Mouse (Mus musculus) midbrain, postnatal 0 days (tissue): ENCODE results near the gene Dmbt1. TPM values are rescaled to one million over a fixed set of nuclear protein-coding genes. Genes with fewer than 3 reads are reported as not detected.

Experiments used
- ATAC-seq: fragments of 200-750 bp; cut with Nextera tagmentation; 2 replicates; pipeline ENCODE4 v1.8.0; 2017; ENCODE audit warnings: moderate number of reproducible peaks, mild to moderate bottlenecking, moderate TSS enrichment, moderate library complexity; ENCODE audit not compliant: low FRiP score
- DNase-seq: peaks from one replicate; pipeline ENCODE4 v3.0.0-alpha.2; 2015; ENCODE audit warnings: low spot score
- H3K27ac ChIP-seq: fragments of 300-500 bp; sonication (generic); 2 replicates; pipeline ENCODE4 v1.5.1; 2014; ENCODE audit warnings: low read depth, mild to moderate bottlenecking, low read length, mixed read lengths
- H3K27me3 ChIP-seq: fragments of 300-500 bp; sonication (generic); 2 replicates; pipeline ENCODE4 v1.6.1; 2014; ENCODE audit warnings: low read length, control low read depth, mixed read lengths; ENCODE audit not compliant: insufficient read depth
- H3K36me3 ChIP-seq: fragments of 300-500 bp; sonication (generic); 2 replicates; pipeline ENCODE4 v1.6.1; 2014; ENCODE audit warnings: low read length, control low read depth, mixed read lengths; ENCODE audit not compliant: insufficient read depth
- H3K4me1 ChIP-seq: fragments of 300-500 bp; sonication (generic); 2 replicates; pipeline ENCODE4 v1.6.1; 2014; ENCODE audit warnings: mild to moderate bottlenecking, control low read depth, antibody characterized with exemption, low read length, mixed read lengths; ENCODE audit not compliant: insufficient read depth
- H3K4me2 ChIP-seq: fragments of 300-500 bp; sonication (generic); 2 replicates; pipeline ENCODE4 v1.6.1; 2014; ENCODE audit warnings: low read depth, mild to moderate bottlenecking, low read length, mixed read lengths; ENCODE audit not compliant: poor library complexity, severe bottlenecking
- H3K4me3 ChIP-seq: fragments of 300-500 bp; sonication (generic); 2 replicates; pipeline ENCODE4 v1.5.1; 2014; ENCODE audit warnings: low read depth, mild to moderate bottlenecking, low read length, moderate library complexity
- H3K9ac ChIP-seq: fragments of 300-500 bp; sonication (generic); replicated peaks from 2 replicates; pipeline ENCODE4 v1.6.1; 2014; ENCODE audit warnings: mild to moderate bottlenecking, low read length, moderate library complexity, mixed read lengths; ENCODE audit not compliant: poor library complexity, severe bottlenecking
- H3K9me3 ChIP-seq: fragments of 300-500 bp; sonication (generic); 2 replicates; pipeline ENCODE4 v1.6.1; 2016; ENCODE audit warnings: low read length, control low read depth
- CTCF ChIP-seq: IDR thresholded peaks from 2 replicates; pipeline ENCODE4 v1.5.1; 2016; ENCODE audit warnings: antibody characterized with exemption, mild to moderate bottlenecking
- WGBS: fragments of 180-500 bp; shearing (Covaris S2); extraction: QIAGEN DNeasy Blood & Tissue Kit; methylation state at CpG from one replicate; pipeline ENCODE4 v1.1.7; 2014; 5-methylcytosine and 5-hydroxymethylcytosine counted together
- polyA plus RNA-seq: library from polyadenylated mRNA; unstranded; fragments of >200 nt; fragmentation: Nextera tagmentation; extraction: Ambion mirVana; gene quantifications from 2 replicates; pipeline ENCODE4 v1.2.1, GENCODE M21; 2015
- total RNA-seq: library from RNA; depleted of rRNA; stranded (reverse); fragments of >200 nt; gene quantifications from 2 replicates; pipeline ENCODE4 v1.2.3, GENCODE M21; 2014

Gene Dmbt1
- total and polyA plus RNA-seq, 2 experiments from 2014 or later, result 0.05 to 0.14 TPM

- WGBS, result 35% methylated on average over 3 of the region's 3 CpGs
- Histone ChIP-seq H3K27me3 (no peaks in the 10 kb centered on the region), H3K36me3 (no peaks in the 10 kb centered on the region), H3K9me3 (no peaks in the 10 kb centered on the region), H3K4me3 (no peak overlapping the region), H3K4me1 (no peaks in the 10 kb centered on the region), H3K9ac (no peak overlapping the region), H3K27ac (no peak overlapping the region), H3K4me2 (no peak overlapping the region)
- ATAC-seq, result no peak
- peak; percentile 79 for DNase-seq
- peak; percentile 89 for TF ChIP-seq CTCF
These were observed 80.6 kb downstream of the Dmbt1 start for GRCm38 (mm10) chr7:131112486-131112885.

- no peak for DNase-seq
- no peaks in the 10 kb centered on the region for H3K9me3 ChIP-seq
- TF ChIP-seq CTCF, result no peak
- no peak overlapping the region for H3K4me3 ChIP-seq
- H3K27ac ChIP-seq, result no peak overlapping the region
- H3K4me1 ChIP-seq, result no peaks in the 10 kb centered on the region
- H3K27me3 ChIP-seq, result no peaks in the 10 kb centered on the region
- H3K4me2 ChIP-seq, result no peak overlapping the region
- WGBS, result 72% methylated on average over 6 of the region's 6 CpGs
- H3K36me3 ChIP-seq, result no peaks in the 10 kb centered on the region
- no peak for ATAC-seq
- no peak overlapping the region for H3K9ac ChIP-seq
These were observed 81.8 kb downstream of the Dmbt1 start for GRCm38 (mm10) chr7:131113676-131114075.

DNA sequence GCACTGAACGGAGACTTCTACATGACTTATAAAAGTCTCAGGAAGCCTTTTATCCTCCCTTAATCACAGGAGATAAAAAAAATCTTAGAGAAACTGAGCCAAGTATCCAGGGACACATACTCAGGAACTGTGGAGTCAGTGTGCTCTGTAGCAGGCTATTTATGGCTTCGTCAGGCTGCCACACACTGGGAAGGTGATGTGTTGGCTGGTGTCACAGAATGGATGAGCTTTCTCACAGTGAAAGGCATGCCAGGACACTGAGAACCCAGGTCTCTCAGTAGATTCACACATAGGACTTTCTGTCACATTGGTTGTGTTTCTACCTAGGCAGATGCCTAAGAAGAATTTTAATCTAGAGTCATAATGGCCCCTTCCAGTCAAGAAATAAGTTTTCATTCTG lies 82.6 kb downstream of the Dmbt1 start:
- no peaks in the 10 kb centered on the region for H3K4me1 ChIP-seq
- no peak overlapping the region for H3K27ac ChIP-seq
- H3K27me3 ChIP-seq, result no peaks in the 10 kb centered on the region
- H3K4me2 ChIP-seq, result no peak overlapping the region
- 71% methylated on average over 2 of the region's 2 CpGs for WGBS
- TF ChIP-seq CTCF, result no peak
- no peaks in the 10 kb centered on the region for H3K9me3 ChIP-seq
- ATAC-seq, result no peak
- H3K9ac ChIP-seq, result no peak overlapping the region
- no peak for DNase-seq
- no peak overlapping the region for H3K4me3 ChIP-seq
- H3K36me3 ChIP-seq, result no peaks in the 10 kb centered on the region

DNA sequence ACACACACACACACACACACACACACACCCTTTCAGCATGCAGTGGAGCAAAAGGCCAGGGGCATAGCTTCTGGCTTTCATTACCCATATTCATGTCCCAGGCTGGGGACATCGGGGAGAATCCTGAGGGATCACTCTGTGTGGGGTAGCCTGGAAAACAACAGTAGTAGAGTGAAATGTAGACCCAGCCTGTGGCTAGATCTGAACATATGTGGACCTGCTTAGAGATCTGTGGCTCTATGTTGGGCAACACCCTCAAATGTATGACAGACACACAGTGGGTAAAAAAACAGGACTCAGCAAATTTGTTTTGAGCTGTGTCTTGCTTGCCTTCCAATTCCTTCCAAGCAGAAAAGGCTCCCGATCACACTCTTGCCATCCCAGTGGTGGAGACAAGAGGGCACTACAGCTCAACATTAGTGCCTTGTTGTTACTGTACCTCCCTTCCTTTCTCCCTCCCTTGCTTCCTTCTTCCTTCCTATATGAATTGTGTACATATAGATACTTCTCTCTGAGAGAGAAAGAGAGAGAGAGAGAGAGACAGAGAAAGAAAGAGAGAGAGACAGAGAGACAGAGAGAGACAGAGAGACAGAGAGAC lies 90.5 kb downstream of the Dmbt1 start:
- WGBS, result 89% methylated on average over 2 of the region's 2 CpGs
- Histone ChIP-seq H3K4me1 (no peaks in the 10 kb centered on the region), H3K9me3 (no peaks in the 10 kb centered on the region), H3K27ac (no peak overlapping the region), H3K4me3 (no peak overlapping the region), H3K27me3 (no peaks in the 10 kb centered on the region), H3K9ac (no peak overlapping the region), H3K36me3 (no peaks in the 10 kb centered on the region), H3K4me2 (no peak overlapping the region)
- TF ChIP-seq CTCF, result peak; percentile 64
- DNase-seq (peak; percentile 36), ATAC-seq (no peak)

DNA sequence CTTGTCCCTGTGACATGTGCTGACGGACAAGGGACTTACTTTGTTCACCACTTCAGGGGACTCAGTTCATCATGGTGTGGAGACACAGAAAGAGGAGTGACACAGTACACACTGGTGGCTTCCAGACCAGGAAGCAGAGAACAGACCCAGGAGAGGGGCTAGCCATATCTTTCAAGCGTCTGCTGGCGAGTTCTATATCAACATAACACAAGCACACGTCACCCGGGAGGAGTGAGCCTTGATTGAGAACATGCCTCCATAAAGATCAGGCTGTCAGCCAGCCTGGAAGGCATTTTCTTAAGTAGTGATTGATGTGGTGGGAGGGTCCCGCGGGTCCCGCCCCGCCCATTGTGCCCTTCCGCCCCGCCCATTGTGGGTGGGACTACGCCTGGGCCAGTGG lies 98.2 kb downstream of the Dmbt1 start:
- no peak for ATAC-seq

GRCm38 (mm10) chr7:131133181-131133580 lies 101.3 kb downstream of the Dmbt1 start:
- H3K27me3 ChIP-seq, result no peaks in the 10 kb centered on the region
- H3K4me1 ChIP-seq, result no peaks in the 10 kb centered on the region
- DNase-seq, result peak; percentile 46
- ATAC-seq, result no peak
- H3K27ac ChIP-seq, result no peak overlapping the region
- no peak for TF ChIP-seq CTCF
- no peaks in the 10 kb centered on the region; the same call in 1 of the 2 replicates for H3K9me3 ChIP-seq
- H3K4me3 ChIP-seq, result no peak overlapping the region
- H3K9ac ChIP-seq, result no peak overlapping the region
- H3K4me2 ChIP-seq, result no peak overlapping the region
- no peaks in the 10 kb centered on the region for H3K36me3 ChIP-seq
- WGBS, result 59% methylated on average over 3 of the region's 3 CpGs

More for the DNA sequence above, 98.2 kb downstream of the Dmbt1 start:
- Histone ChIP-seq H3K4me1 (no peaks in the 10 kb centered on the region), H3K4me2 (no peak overlapping the region), H3K27ac (no peak overlapping the region), H3K9ac (no peak overlapping the region), H3K9me3 (no peaks in the 10 kb centered on the region), H3K4me3 (no peak overlapping the region), H3K27me3 (no peaks in the 10 kb centered on the region), H3K36me3 (no peaks in the 10 kb centered on the region)
- WGBS, result 79% methylated on average over 12 of the region's 12 CpGs
- no peak for TF ChIP-seq CTCF
- DNase-seq, result no peak
